Mouse (Mus musculus) left cerebral cortex, postnatal 10 days (tissue): ENCODE measurements around the gene Cep164. TPM values are rescaled to one million over a fixed set of nuclear protein-coding genes. Genes with fewer than 3 reads are reported as not detected.
A peak's percentile ranks its signal among the peaks of the same experiment; 100 is the strongest.

ENCODE experiments used
- DNase-seq, 2 experiments: peaks; one replicate each; pipeline ENCODE4 v3.0.0; 2021 to 2022; ENCODE audit warnings: low spot score in 2 of 2, mixed read lengths in 1 of 2; ENCODE audit errors: extremely low spot score in 1 of 2
- intact Hi-C: fragments of 180-260 bp; cut with DNase I; formaldehyde crosslinking; loops from one replicate; pipeline ENCODE4 v1.15.1; 2025
- total RNA-seq, 2 experiments: library from RNA; stranded (reverse); gene quantifications; 2 replicates each; pipeline ENCODE4 v1.2.3; 2021

Cep164 gene
- total RNA-seq, 2 experiments from 2014 or later: 20.5 to 22.2 TPM

- intact Hi-C loops: loop anchor here (10.0 kb wide), 1 partner anchor 425 kb away; no protein-coding TSS in a partner anchor
- no peak for DNase-seq
Measured at GRCm38 (mm10) chr9:45839982-45840300, 11.4 kb upstream of the Cep164 start.

GRCm38 (mm10) chr9:45839139-45839981, 10.9 kb upstream of the Cep164 start:
- peak in 1 of 2 experiments; percentile 59 for DNase-seq
- intact Hi-C loops: loop anchor here (10.0 kb wide), 1 partner anchor 425 kb away; no protein-coding TSS in a partner anchor

GRCm38 (mm10) chr9:45838434-45839138, 10.1 kb upstream of the Cep164 start, which contains the start of gene Bace1:
TSS of gene Bace1 (plus strand) at chr9:45838580.
- peak; percentile 92 to 93 for DNase-seq
- intact Hi-C loops: loop anchor here (10.0 kb wide), 1 partner anchor 424 kb away; no protein-coding TSS in a partner anchor

GRCm38 (mm10) chr9:45838069-45838433, 9.6 kb upstream of the Cep164 start:
- intact Hi-C loops: loop anchor here (10.0 kb wide), 1 partner anchor 423 kb away; no protein-coding TSS in a partner anchor
- DNase-seq: no peak

GRCm38 (mm10) chr9:45833461-45833860, 5.0 kb upstream of the Cep164 start:
- DNase-seq: no peak

GRCm38 (mm10) chr9:45832898-45833297, 4.4 kb upstream of the Cep164 start:
- no peak for DNase-seq
- intact Hi-C loops: loop anchor here (10.0 kb wide), 1 partner anchor 418 kb away; no protein-coding TSS in a partner anchor

More at GRCm38 (mm10) chr9:45833461-45833860, 5.0 kb upstream of the Cep164 start:
- intact Hi-C loops: loop anchor here (10.0 kb wide), 1 partner anchor 419 kb away; no protein-coding TSS in a partner anchor

- intact Hi-C loops: no loop called here
- peak; percentile 74 to 81 for DNase-seq
Measured at GRCm38 (mm10) chr9:45829107-45829506, 616 bp upstream of the Cep164 start.

- intact Hi-C loops: no loop called here
- DNase-seq: no peak
Measured at GRCm38 (mm10) chr9:45827663-45828290, 714 bp downstream of the Cep164 start.

- DNase-seq: no peak
- intact Hi-C loops: no loop called here
Measured at GRCm38 (mm10) chr9:45818406-45819011, 10.0 kb downstream of the Cep164 start.

- DNase-seq: no peak
- intact Hi-C loops: no loop called here
Measured at GRCm38 (mm10) chr9:45815525-45815924, 13.0 kb downstream of the Cep164 start.

GRCm38 (mm10) chr9:45815113-45815512, 13.4 kb downstream of the Cep164 start:
- peak; percentile 48 to 63 for DNase-seq
- intact Hi-C loops: no loop called here

GRCm38 (mm10) chr9:45811946-45812345, 16.5 kb downstream of the Cep164 start:
- intact Hi-C loops: no loop called here
- DNase-seq: no peak

- intact Hi-C loops: no loop called here
Measured at GRCm38 (mm10) chr9:45807761-45808160, 20.7 kb downstream of the Cep164 start.

GRCm38 (mm10) chr9:45807337-45807736, 21.2 kb downstream of the Cep164 start:
- DNase-seq: no peak
- intact Hi-C loops: no loop called here

More at GRCm38 (mm10) chr9:45807761-45808160, 20.7 kb downstream of the Cep164 start:
- no peak for DNase-seq

- no peak for DNase-seq
- intact Hi-C loops: no loop called here
Measured at GRCm38 (mm10) chr9:45806847-45807246, 21.6 kb downstream of the Cep164 start.

- no peak for DNase-seq
- intact Hi-C loops: no loop called here
Measured at GRCm38 (mm10) chr9:45803070-45803774, 25.3 kb downstream of the Cep164 start.

- intact Hi-C loops: no loop called here
- DNase-seq: peak in 1 of 2 experiments; percentile 42
Measured at GRCm38 (mm10) chr9:45799402-45799801, 29.1 kb downstream of the Cep164 start.

- intact Hi-C loops: no loop called here
- peak in 1 of 2 experiments; percentile 49 for DNase-seq
Measured at GRCm38 (mm10) chr9:45798467-45799164, 29.9 kb downstream of the Cep164 start.
